ENCODE assay signal across 35 mouse cellular contexts in genomic region chr19:58562301-58562815, GRCm38 (mm10). TPM values are rescaled to one million over a fixed set of nuclear protein-coding genes. Genes with fewer than 3 reads are reported as not detected.
"Had no signal": no experiment of that assay in that cellular context is flagged by ENCODE, and none has a peak within 500 bp of the region (broad histone marks: within the 10 kb centered on the region; RNA-seq: fewer than 3 reads in every experiment).

No protein-coding gene starts in this region.

- H3K9me3 ChIP-seq: heart, embryonic 10.5 days; heart, embryonic 13.5 days; heart, embryonic 15.5 days; hindbrain, embryonic 13.5 days; hindbrain, embryonic 15.5 days; kidney, embryonic 15.5 days; limb, embryonic 13.5 days; limb, embryonic 15.5 days; liver, embryonic 12.5 days had no signal

- DNase-seq: gastrocnemius, postnatal 14 days; gastrocnemius, postnatal 36 days; heart, adult 18-20 months; heart, postnatal 14 days; heart, postnatal 36 days; kidney, adult 11 months; kidney, adult 2 months; kidney, adult 9 months; kidney, postnatal 14 days; kidney, postnatal 36 days; left cerebral cortex, postnatal 4 days had no signal

- H3K9ac ChIP-seq: heart, embryonic 13.5 days; heart, embryonic 15.5 days; hindbrain, embryonic 13.5 days; hindbrain, embryonic 15.5 days; kidney, embryonic 15.5 days; limb, embryonic 13.5 days; limb, embryonic 15.5 days; liver, embryonic 12.5 days; liver, embryonic 14.5 days had no signal

- H3K36me3 ChIP-seq: heart, embryonic 10.5 days; heart, embryonic 13.5 days; heart, embryonic 15.5 days; hindbrain, embryonic 13.5 days; hindbrain, embryonic 15.5 days; kidney, embryonic 15.5 days; limb, embryonic 13.5 days; limb, embryonic 15.5 days; liver, embryonic 12.5 days had no signal

- H3K4me3 ChIP-seq: heart, embryonic 10.5 days; heart, embryonic 13.5 days; heart, embryonic 15.5 days; hindbrain, embryonic 13.5 days; hindbrain, embryonic 15.5 days; kidney, embryonic 15.5 days; limb, embryonic 13.5 days; limb, embryonic 15.5 days; liver, embryonic 12.5 days had no signal

- H3K27ac ChIP-seq: heart, embryonic 10.5 days; heart, embryonic 13.5 days; heart, embryonic 15.5 days; hindbrain, embryonic 13.5 days; hindbrain, embryonic 15.5 days; hindbrain, postnatal 0 days; kidney, embryonic 15.5 days; kidney, postnatal 0 days; limb, embryonic 13.5 days; limb, embryonic 15.5 days; liver, embryonic 12.5 days; liver, embryonic 14.5 days had no signal

- H3K4me1 ChIP-seq: heart, embryonic 10.5 days; heart, embryonic 13.5 days; heart, embryonic 15.5 days; hindbrain, embryonic 15.5 days; kidney, embryonic 15.5 days; limb, embryonic 13.5 days; limb, embryonic 15.5 days; liver, embryonic 12.5 days had no signal

RNA-seq across cellular contexts. Expression of gene Ccdc172, which starts 50.6 kb away (rescaled TPM):
- total RNA-seq: gastrocnemius, adult 18-20 months; gastrocnemius, adult 8-10 months; gastrocnemius, postnatal 14 days; gastrocnemius, postnatal 36 days; heart, adult 18-20 months; heart, adult 8-10 months; heart, postnatal 14 days; heart, postnatal 36 days; hematopoietic stem cell, adult 5-6 weeks; hindbrain, postnatal 0 days; layer of hippocampus, adult 18-20 months; layer of hippocampus, postnatal 14 days; layer of hippocampus, postnatal 36 days; left cerebral cortex, adult 18-20 months; left cerebral cortex, adult 8-10 months; left cerebral cortex, postnatal 10 days; left cerebral cortex, postnatal 25 days; left cerebral cortex, postnatal 4 days; liver, adult 2 months had no signal
